Mouse (Mus musculus) lung, postnatal 0 days (tissue): Measurements from ENCODE around the gene Sf3a3.

Source experiments
- CTCF ChIP-seq: IDR thresholded peaks from 2 replicates; pipeline ENCODE4 v1.5.1; 2016; ENCODE audit warnings: antibody characterized with exemption, mild to moderate bottlenecking
- EP300 ChIP-seq: IDR thresholded peaks from 2 replicates; pipeline ENCODE4 v1.6.1; 2016; ENCODE audit warnings: antibody characterized with exemption, mild to moderate bottlenecking, control low read depth

GRCm38 (mm10) chr4:124703881-124704796 lies 10.4 kb upstream of the Sf3a3 start:
- TF ChIP-seq CTCF (no peak), EP300 (no peak)
